ENCODE assay signal across 9 mouse cellular contexts in the genomic region with DNA sequence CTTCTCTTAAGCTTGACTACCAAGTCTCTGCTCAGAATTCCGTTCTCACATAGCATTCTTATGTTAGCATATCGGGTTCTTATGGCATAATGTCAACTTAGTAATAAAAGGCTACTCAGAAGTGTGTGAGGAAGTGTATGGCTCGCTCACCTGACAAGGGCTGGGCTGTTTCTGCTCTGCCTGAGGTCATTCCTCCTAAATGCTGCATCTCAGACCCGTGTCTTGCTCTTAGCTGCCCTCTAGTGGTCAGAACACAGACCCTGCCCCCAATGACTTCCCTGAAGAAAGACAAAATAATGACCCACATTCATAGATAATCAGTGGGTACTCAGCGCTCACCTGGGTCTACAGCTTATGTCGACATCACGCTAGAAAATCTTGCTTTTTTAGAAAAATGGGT. TPM values are rescaled to one million over a fixed set of nuclear protein-coding genes. Genes with fewer than 3 reads are reported as not detected.
A peak's percentile ranks its signal among the peaks of the same experiment; 100 is the strongest.
DNase-seq lines count a peak whose midpoint lies in the region; ATAC-seq and TF ChIP-seq lines count a peak whose summit lies in the region.
"Had no signal": no experiment of that assay in that cellular context is flagged by ENCODE, and none has a peak within 500 bp of the region (broad histone marks: within the 10 kb centered on the region; RNA-seq: fewer than 3 reads in every experiment).

No protein-coding gene starts in this region.

- DNase-seq in heart, adult 2 months, result peak; percentile 42 to 49
- DNase-seq in G1E (ENCODE audit: low spot score), result peak; percentile 33
- peak; percentile 80 for DNase-seq in cerebellum, adult 11 months
- DNase-seq in forelimb bud, embryonic 11.5 days (ENCODE audit: low read depth, low spot score), result peak; percentile 80
- DNase-seq in kidney, postnatal 36 days, result peak; percentile 63 to 79
- DNase-seq in lung, postnatal 10 days, result peak; percentile 78

- intact Hi-C loops in heart, adult 2 months (cut with DNase I), result loop anchor here (1.0 to 5.0 kb wide), 2 partner anchors 129 to 543 kb away; no protein-coding TSS in a partner anchor

- TF ChIP-seq POLR2A in heart, adult 2 months (IDR thresholded peaks at IDR 0.05; ENCODE audit: insufficient read depth, low read depth, low read length), result no peak
- TF ChIP-seq POLR2A in small intestine, adult 2 months (IDR thresholded peaks at IDR 0.05; ENCODE audit: low read depth, low read length), result no peak

- peak; percentile 93 for TF ChIP-seq CTCF in heart, adult 2 months (IDR thresholded peaks at IDR 0.05)
- TF ChIP-seq CTCF in G1E (IDR thresholded peaks at IDR 0.05; ENCODE audit: low read depth, low read length), result peak; percentile 57; the same call in 1 of the 2 replicates
- TF ChIP-seq CTCF in small intestine, adult 2 months (IDR thresholded peaks at IDR 0.05; ENCODE audit: extremely low read depth, insufficient read length, insufficient replicate concordance, low read depth, low read length), result peak; percentile 77; the same call in 1 of the 2 replicates

- H3K9ac ChIP-seq in heart, adult 2 months (ENCODE audit: low read depth, low read length), result no peak overlapping the region
- H3K9ac ChIP-seq in heart, embryonic 11.5 days (ENCODE audit: low read depth, low read length), result no peak overlapping the region
- H3K9ac ChIP-seq: limb, embryonic 15.5 days had no signal

- H3K4me3 ChIP-seq in heart, adult 2 months, result no peak overlapping the region
- H3K4me3 ChIP-seq in heart, embryonic 11.5 days (ENCODE audit: low read depth, low read length), result no peak overlapping the region
- no peak overlapping the region for H3K4me3 ChIP-seq in G1E (ENCODE audit: low read depth, low read length)
- no peak overlapping the region for H3K4me3 ChIP-seq in small intestine, adult 2 months (ENCODE audit: low read depth, low read length)
- H3K4me3 ChIP-seq: limb, embryonic 15.5 days had no signal

- no peak overlapping the region for H3K4me2 ChIP-seq in heart, embryonic 11.5 days
- H3K4me2 ChIP-seq: limb, embryonic 15.5 days had no signal

- H3K79me2 ChIP-seq in heart, adult 2 months (replicated peaks; ENCODE audit: control insufficient read depth, insufficient read depth, low read length), result no peaks in the 10 kb centered on the region

- H3K27ac ChIP-seq in heart, adult 2 months, result no peak overlapping the region
- H3K27ac ChIP-seq in heart, embryonic 11.5 days (ENCODE audit: low read depth, low read length), result no peak overlapping the region
- no peak overlapping the region for H3K27ac ChIP-seq in small intestine, adult 2 months (ENCODE audit: insufficient read depth, low read depth, low read length)
- H3K27ac ChIP-seq: limb, embryonic 15.5 days had no signal

- no peaks in the 10 kb centered on the region for H3K27me3 ChIP-seq in heart, adult 2 months (ENCODE audit: control insufficient read depth, insufficient read depth, low read length)
- H3K27me3 ChIP-seq in heart, embryonic 11.5 days (ENCODE audit: control insufficient read depth, insufficient read depth, low read length), result no peaks in the 10 kb centered on the region
- peaks cover 7% of the 10 kb centered on the region for H3K27me3 ChIP-seq in G1E (ENCODE audit: insufficient read depth, low read length)
- H3K27me3 ChIP-seq in small intestine, adult 2 months (ENCODE audit: control insufficient read depth, insufficient read depth, low read length), result no peaks in the 10 kb centered on the region
- H3K27me3 ChIP-seq: limb, embryonic 15.5 days had no signal

- no peaks in the 10 kb centered on the region for H3K4me1 ChIP-seq in heart, adult 2 months (ENCODE audit: control insufficient read depth, insufficient read depth, low read length)
- H3K4me1 ChIP-seq in heart, embryonic 11.5 days (ENCODE audit: control insufficient read depth, insufficient read depth, low read length), result no peaks in the 10 kb centered on the region
- H3K4me1 ChIP-seq in G1E (ENCODE audit: insufficient read depth, low read depth, low read length), result no peaks in the 10 kb centered on the region
- H3K4me1 ChIP-seq in small intestine, adult 2 months (ENCODE audit: control insufficient read depth, insufficient read depth, insufficient read length, low read length), result no peaks in the 10 kb centered on the region

- no peaks in the 10 kb centered on the region for H3K36me3 ChIP-seq in heart, adult 2 months (ENCODE audit: control insufficient read depth, insufficient read depth, low read length)
- no peaks in the 10 kb centered on the region for H3K36me3 ChIP-seq in heart, embryonic 11.5 days (ENCODE audit: control insufficient read depth, insufficient read depth, low read length)
- H3K36me3 ChIP-seq in G1E (replicated peaks), result no peaks in the 10 kb centered on the region
- no peaks in the 10 kb centered on the region for H3K36me3 ChIP-seq in small intestine, adult 2 months (ENCODE audit: control insufficient read depth, insufficient read depth, low read length)
- H3K36me3 ChIP-seq: limb, embryonic 15.5 days had no signal

- no peaks in the 10 kb centered on the region for H3K9me3 ChIP-seq in heart, embryonic 11.5 days (replicated peaks; ENCODE audit: control insufficient read depth, low read length)
- H3K9me3 ChIP-seq in G1E (replicated peaks), result no peaks in the 10 kb centered on the region
- H3K9me3 ChIP-seq: limb, embryonic 15.5 days had no signal

- no peak for ATAC-seq in heart, embryonic 11.5 days (replicated peaks; ENCODE audit: insufficient number of reproducible peaks, low FRiP score, low TSS enrichment)
- ATAC-seq in G1E (ENCODE audit: extremely low read depth, insufficient number of reproducible peaks, low FRiP score, poor library complexity, severe bottlenecking), result no peak

- 28% methylated on average over 7 of the region's 7 CpGs for WGBS in heart, adult 2 months
- 22% methylated on average over 7 of the region's 7 CpGs for WGBS in heart, embryonic 11.5 days (ENCODE audit: insufficient replicate concordance)
- WGBS in small intestine, adult 2 months, result 12% methylated on average over 7 of the region's 7 CpGs

- TF ChIP-seq EP300 in heart, adult 2 months (IDR thresholded peaks at IDR 0.05; ENCODE audit: insufficient read depth, low read depth, low read length), result peak; percentile 60; the same call in 1 of the 2 replicates

RNA-seq across cellular contexts. Expression of a gene that starts 58.9 kb away (rescaled TPM):
- 1 to 10 TPM; 2.4 to 2.8 TPM for total RNA-seq in heart, adult 2 months (2021)
- 3.2 and 4.3 TPM in 2 replicates for polyA plus RNA-seq in heart, adult 2 months (2012; rRNA removed)
- polyA plus RNA-seq in heart, embryonic 11.5 days (2014; fragmentation: Nextera tagmentation; extraction: Ambion mirVana), result 2.2 and 2.4 TPM in 2 replicates
- total RNA-seq in G1E (2014; fragmentation: Nextera tagmentation), result not detected in 2 replicates
- total RNA-seq in G1E (2017), result 0.05 and 0.06 TPM in 2 replicates
- not detected in 2 replicates for polyA plus RNA-seq in G1E (2012)
- polyA plus RNA-seq in small intestine, adult 2 months (2012; rRNA removed), result 3.9 and 7.1 TPM in 2 replicates
